Mouse (Mus musculus): ENCODE measurements around the gene Olfr152. TPM values are rescaled to one million over a fixed set of nuclear protein-coding genes. Genes with fewer than 3 reads are reported as not detected.

Gene Olfr152
- polyA plus RNA-seq, 1 experiment from 2014 or later, result not detected

Other genes with a start within 250 kb of the Olfr152 start
- gene Olfr153, start 247.7 kb upstream of the Olfr152 start, polyA plus RNA-seq (2014; fragmentation: Nextera tagmentation; extraction: Ambion mirVana), result not detected in 2 replicates
- gene Olfr1128, start 233.9 kb upstream of the Olfr152 start, polyA plus RNA-seq (2014; fragmentation: Nextera tagmentation; extraction: Ambion mirVana), result not detected in 2 replicates
- not detected in 2 replicates for gene Olfr1129, start 205.6 kb upstream of the Olfr152 start, polyA plus RNA-seq (2014; fragmentation: Nextera tagmentation; extraction: Ambion mirVana)
- not detected in 2 replicates for gene Olfr1130, start 173.3 kb upstream of the Olfr152 start, polyA plus RNA-seq (2014; fragmentation: Nextera tagmentation; extraction: Ambion mirVana)
- gene Olfr1131, start 152.4 kb upstream of the Olfr152 start, polyA plus RNA-seq (2014; fragmentation: Nextera tagmentation; extraction: Ambion mirVana), result not detected in 2 replicates
- gene Olfr1132, start 141.9 kb upstream of the Olfr152 start, polyA plus RNA-seq (2014; fragmentation: Nextera tagmentation; extraction: Ambion mirVana), result not detected in 2 replicates
- not detected in 2 replicates for gene Olfr1133, start 132.1 kb upstream of the Olfr152 start, polyA plus RNA-seq (2014; fragmentation: Nextera tagmentation; extraction: Ambion mirVana)
- not detected in 2 replicates for gene Olfr1134, start 121.0 kb upstream of the Olfr152 start, polyA plus RNA-seq (2014; fragmentation: Nextera tagmentation; extraction: Ambion mirVana)
- gene Olfr1135, start 105.8 kb upstream of the Olfr152 start, polyA plus RNA-seq (2014; fragmentation: Nextera tagmentation; extraction: Ambion mirVana), result not detected in 2 replicates
- not detected in 2 replicates for gene Olfr1136, start 85.5 kb upstream of the Olfr152 start, polyA plus RNA-seq (2014; fragmentation: Nextera tagmentation; extraction: Ambion mirVana)
- not detected in 2 replicates for gene Olfr1137, start 66.3 kb upstream of the Olfr152 start, polyA plus RNA-seq (2014; fragmentation: Nextera tagmentation; extraction: Ambion mirVana)
- not detected in 2 replicates for gene Olfr1138, start 39.5 kb upstream of the Olfr152 start, polyA plus RNA-seq (2014; fragmentation: Nextera tagmentation; extraction: Ambion mirVana)
- gene Olfr1140, start 35.7 kb upstream of the Olfr152 start, polyA plus RNA-seq (2014; fragmentation: Nextera tagmentation; extraction: Ambion mirVana), result not detected in 2 replicates
- not detected in 2 replicates for gene Olfr1141, start 25.5 kb upstream of the Olfr152 start, polyA plus RNA-seq (2014; fragmentation: Nextera tagmentation; extraction: Ambion mirVana)
- not detected in 2 replicates for gene Olfr1143, start 21.1 kb downstream of the Olfr152 start, polyA plus RNA-seq (2014; fragmentation: Nextera tagmentation; extraction: Ambion mirVana)
- gene Olfr1145, start 30.3 kb downstream of the Olfr152 start, polyA plus RNA-seq (2014; fragmentation: Nextera tagmentation; extraction: Ambion mirVana), result not detected in 2 replicates
- not detected in 2 replicates for gene Olfr1148, start 51.0 kb downstream of the Olfr152 start, polyA plus RNA-seq (2014; fragmentation: Nextera tagmentation; extraction: Ambion mirVana)
- not detected in 2 replicates for gene Olfr1150-ps1, start 64.5 kb downstream of the Olfr152 start, polyA plus RNA-seq (2014; fragmentation: Nextera tagmentation; extraction: Ambion mirVana)
- gene Olfr1151, start 76.4 kb downstream of the Olfr152 start, polyA plus RNA-seq (2014; fragmentation: Nextera tagmentation; extraction: Ambion mirVana), result not detected in 2 replicates
- gene Olfr1152, start 87.0 kb downstream of the Olfr152 start, polyA plus RNA-seq (2014; fragmentation: Nextera tagmentation; extraction: Ambion mirVana), result not detected in 2 replicates
- not detected in 2 replicates for gene Olfr1153, start 115.5 kb downstream of the Olfr152 start, polyA plus RNA-seq (2014; fragmentation: Nextera tagmentation; extraction: Ambion mirVana)
- gene Olfr1154, start 125.7 kb downstream of the Olfr152 start, polyA plus RNA-seq (2014; fragmentation: Nextera tagmentation; extraction: Ambion mirVana), result not detected in 2 replicates
- not detected in 2 replicates for gene Olfr1155, start 165.7 kb downstream of the Olfr152 start, polyA plus RNA-seq (2014; fragmentation: Nextera tagmentation; extraction: Ambion mirVana)
- gene Olfr1156, start 173.6 kb downstream of the Olfr152 start, polyA plus RNA-seq (2014; fragmentation: Nextera tagmentation; extraction: Ambion mirVana), result not detected in 2 replicates
- gene Olfr1157, start 188.8 kb downstream of the Olfr152 start, polyA plus RNA-seq (2014; fragmentation: Nextera tagmentation; extraction: Ambion mirVana), result not detected in 2 replicates
- gene Olfr74, start 195.2 kb downstream of the Olfr152 start, polyA plus RNA-seq (2014; fragmentation: Nextera tagmentation; extraction: Ambion mirVana), result not detected in 2 replicates
- gene Olfr1158, start 210.6 kb downstream of the Olfr152 start, polyA plus RNA-seq (2014; fragmentation: Nextera tagmentation; extraction: Ambion mirVana), result not detected in 2 replicates
- gene Olfr1160, start 228.8 kb downstream of the Olfr152 start, polyA plus RNA-seq (2014; fragmentation: Nextera tagmentation; extraction: Ambion mirVana), result not detected in 2 replicates
- gene Olfr1161, start 243.3 kb downstream of the Olfr152 start, polyA plus RNA-seq (2014; fragmentation: Nextera tagmentation; extraction: Ambion mirVana), result not detected in 2 replicates